In genomic region chr11:87430374-87430773, GRCm38 (mm10) we compare ENCODE assay signal across 30 mouse cellular contexts. TPM values are rescaled to one million over a fixed set of nuclear protein-coding genes. Genes with fewer than 3 reads are reported as not detected.
"Had no signal": no experiment of that assay in that cellular context is flagged by ENCODE, and none has a peak within 500 bp of the region (broad histone marks: within the 10 kb centered on the region; RNA-seq: fewer than 3 reads in every experiment).

No protein-coding gene starts in this region.

- H3K27me3 ChIP-seq: limb, embryonic 12.5 days; limb, embryonic 13.5 days; limb, embryonic 15.5 days; liver, embryonic 12.5 days; liver, embryonic 15.5 days; lung, embryonic 15.5 days; megakaryocyte, embryonic 14.5 days; midbrain, embryonic 12.5 days; midbrain, embryonic 15.5 days; neural tube, embryonic 12.5 days had no signal

- ATAC-seq: liver, embryonic 12.5 days; lung, postnatal 0 days; midbrain, embryonic 15.5 days; midbrain, embryonic 16.5 days had no signal

- H3K36me3 ChIP-seq: limb, embryonic 10.5 days; limb, embryonic 12.5 days; limb, embryonic 13.5 days; limb, embryonic 15.5 days; liver, embryonic 12.5 days; liver, embryonic 15.5 days; lung, embryonic 15.5 days; midbrain, embryonic 10.5 days; midbrain, embryonic 12.5 days; midbrain, embryonic 15.5 days; neural tube, embryonic 12.5 days had no signal

- DNase-seq: left cerebral cortex, postnatal 4 days; liver; lung, adult 18-20 months; lung, adult 2 months; lung, embryonic 14.5 days; lung, postnatal 10 days; lung, postnatal 14 days; lung, postnatal 36 days; lung, postnatal 4 days; midbrain, embryonic 14.5 days had no signal

- H3K9ac ChIP-seq: limb, embryonic 12.5 days; limb, embryonic 13.5 days; limb, embryonic 15.5 days; liver, embryonic 12.5 days; liver, embryonic 14.5 days; liver, embryonic 15.5 days; lung, embryonic 14.5 days; lung, embryonic 15.5 days; midbrain, embryonic 12.5 days; midbrain, embryonic 15.5 days; neural tube, embryonic 12.5 days had no signal

- H3K4me2 ChIP-seq: limb, embryonic 12.5 days; limb, embryonic 13.5 days; limb, embryonic 15.5 days; liver, embryonic 11.5 days; liver, embryonic 12.5 days; liver, embryonic 15.5 days; lung, embryonic 14.5 days; lung, embryonic 15.5 days; midbrain, embryonic 12.5 days; midbrain, embryonic 15.5 days; neural tube, embryonic 12.5 days had no signal

- H3K27ac ChIP-seq: left cerebral cortex, adult 2 months; limb, embryonic 10.5 days; limb, embryonic 12.5 days; limb, embryonic 13.5 days; limb, embryonic 15.5 days; liver, embryonic 12.5 days; liver, embryonic 14.5 days; liver, embryonic 15.5 days; lung, embryonic 15.5 days; macrophage; midbrain, embryonic 10.5 days; midbrain, embryonic 12.5 days; midbrain, embryonic 15.5 days; neural tube, embryonic 12.5 days had no signal

- H3K4me3 ChIP-seq: left cerebral cortex, adult 2 months; limb, embryonic 10.5 days; limb, embryonic 12.5 days; limb, embryonic 13.5 days; limb, embryonic 15.5 days; liver, embryonic 12.5 days; liver, embryonic 15.5 days; lung, embryonic 15.5 days; megakaryocyte, embryonic 14.5 days; midbrain, embryonic 10.5 days; midbrain, embryonic 12.5 days; midbrain, embryonic 15.5 days; myocyte; neural tube, embryonic 12.5 days had no signal

- H3K4me1 ChIP-seq: neural tube, embryonic 12.5 days had no signal

- H3K9me3 ChIP-seq: limb, embryonic 10.5 days; limb, embryonic 12.5 days; limb, embryonic 13.5 days; limb, embryonic 15.5 days; liver, embryonic 12.5 days; liver, embryonic 15.5 days; lung, embryonic 15.5 days; megakaryocyte, embryonic 14.5 days; midbrain, embryonic 10.5 days; midbrain, embryonic 12.5 days; midbrain, embryonic 15.5 days; neural tube, embryonic 12.5 days had no signal

RNA-seq across cellular contexts. Expression of gene Tex14, which starts 25.5 kb away (rescaled TPM):
- total RNA-seq: megakaryocyte-erythroid progenitor cell, adult 5-6 weeks had no signal
- polyA plus RNA-seq: liver, embryonic 12.5 days; midbrain, embryonic 10.5 days had no signal
